Mouse (Mus musculus): Measurements from ENCODE around the gene Olfr1030.

GRCm38 (mm10) chr2:86005240-86005639 is 26.2 kb downstream of the Olfr1030 start, which contains the start of gene Olfr1032:
- no peak for TF ChIP-seq CTCF (IDR thresholded peaks at IDR 0.05; ENCODE audit: low read depth, low read length)
- no peak for TF ChIP-seq POLR2A (IDR thresholded peaks at IDR 0.05; ENCODE audit: extremely low read depth, insufficient read depth, low read length)
